Mouse (Mus musculus): ENCODE results near the gene Ccl28.
A peak's percentile ranks its signal among the peaks of the same experiment; 100 is the strongest.
"Not testable (repeated sequence)": the region's sequence is repeated elsewhere in the genome, so short reads cannot be mapped to it uniquely, and the experiment has no call there.

Ccl28 gene

GRCm38 (mm10) chr13:119623634-119624033 lies at the start of gene Ccl28:
Gene Ccl28 (plus strand): TSS chr13:119623819.
- no peak for DNase-seq (ENCODE audit: low read depth, low spot score)

DNA sequence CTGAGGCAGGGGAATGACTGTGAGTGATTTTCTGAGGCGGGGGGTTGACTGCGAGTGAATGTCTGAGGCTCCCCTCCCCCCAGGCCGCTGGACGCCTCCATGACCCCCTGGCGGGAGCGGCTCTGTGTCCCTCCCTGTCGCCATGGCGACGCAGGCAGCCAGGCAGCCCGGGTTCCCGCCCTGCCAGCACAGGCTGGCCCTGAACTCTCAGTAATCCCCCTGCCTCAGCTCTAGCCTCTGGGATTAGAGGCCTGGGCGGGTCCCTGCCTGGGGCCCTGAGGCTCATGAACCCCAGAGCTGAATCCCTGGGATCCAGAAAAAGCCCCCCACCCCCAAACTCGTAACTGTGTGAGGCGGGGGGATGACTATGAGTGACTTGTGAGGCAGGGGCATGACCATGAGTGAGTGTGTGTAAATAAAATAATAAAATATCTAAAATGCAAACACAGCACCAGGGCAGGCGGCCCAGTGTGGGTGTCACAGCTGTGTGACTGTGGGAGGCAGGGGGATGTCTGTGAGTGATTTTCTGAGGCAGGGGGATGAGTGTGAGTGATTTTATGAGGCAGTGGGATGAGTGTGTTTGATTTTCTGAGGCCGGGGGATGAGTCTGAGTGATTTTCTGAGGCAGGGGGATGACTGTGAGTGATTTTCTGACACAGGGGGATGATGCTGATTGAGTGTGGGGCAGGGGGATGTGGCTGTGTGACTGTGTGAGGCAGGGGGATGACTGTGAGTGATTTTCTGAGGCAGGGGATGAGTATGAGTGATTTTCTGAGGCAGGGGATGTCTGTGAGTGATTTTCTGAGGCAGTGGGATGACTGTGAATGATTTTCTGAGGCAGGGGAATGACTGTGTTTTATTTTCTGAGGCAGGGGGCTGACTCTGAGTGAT lies 27.1 kb upstream of the Ccl28 start:
- DNase-seq (ENCODE audit: low read depth, low spot score) = peak; percentile 99

- peak; percentile 60 for DNase-seq (ENCODE audit: low read depth, low spot score)
Measured at GRCm38 (mm10) chr13:119598466-119598865, 25.2 kb upstream of the Ccl28 start.

- DNase-seq (ENCODE audit: low read depth, low spot score) = not testable (repeated sequence)
Measured at GRCm38 (mm10) chr13:119599066-119599465, 24.6 kb upstream of the Ccl28 start.

DNA sequence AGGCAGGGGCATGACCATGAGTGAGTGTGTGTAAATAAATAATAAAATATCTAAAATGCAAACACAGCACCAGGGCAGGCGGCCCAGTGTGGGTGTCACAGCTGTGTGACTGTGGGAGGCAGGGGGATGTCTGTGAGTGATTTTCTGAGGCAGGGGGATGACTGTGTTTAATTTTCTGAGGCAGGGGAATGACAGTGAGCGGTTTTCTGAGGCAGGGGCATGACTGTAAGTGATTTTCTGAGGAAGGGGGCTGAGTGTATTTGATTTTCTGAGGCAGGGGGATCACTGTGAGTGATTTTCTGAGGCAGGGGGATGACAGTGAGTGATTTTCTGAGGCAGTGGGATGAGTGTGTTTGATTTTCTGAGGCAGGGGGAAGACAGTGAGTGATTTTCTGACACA lies 24.1 kb upstream of the Ccl28 start:
- DNase-seq (ENCODE audit: low read depth, low spot score) = not testable (repeated sequence)

DNA sequence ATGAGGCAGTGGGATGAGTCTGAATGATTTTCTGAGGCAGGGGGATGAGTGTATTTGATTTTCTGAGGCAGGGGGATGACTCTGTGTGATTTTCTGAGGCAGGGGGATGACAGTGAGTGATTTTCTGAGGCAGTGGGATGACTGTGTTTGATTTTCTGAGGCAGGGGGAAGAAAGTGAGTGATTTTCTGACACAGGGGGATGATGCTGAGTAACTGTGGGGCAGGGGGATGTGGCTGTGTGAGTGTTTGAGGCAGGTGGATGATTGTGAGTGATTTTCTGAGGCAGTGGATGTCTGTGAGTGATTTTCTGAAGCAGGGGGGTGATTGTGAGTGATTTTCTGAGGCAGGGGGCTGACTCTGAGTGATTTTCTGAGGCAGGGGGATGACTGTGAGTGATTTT lies 23.5 kb upstream of the Ccl28 start:
- DNase-seq (ENCODE audit: low read depth, low spot score) = peak; percentile 90

DNA sequence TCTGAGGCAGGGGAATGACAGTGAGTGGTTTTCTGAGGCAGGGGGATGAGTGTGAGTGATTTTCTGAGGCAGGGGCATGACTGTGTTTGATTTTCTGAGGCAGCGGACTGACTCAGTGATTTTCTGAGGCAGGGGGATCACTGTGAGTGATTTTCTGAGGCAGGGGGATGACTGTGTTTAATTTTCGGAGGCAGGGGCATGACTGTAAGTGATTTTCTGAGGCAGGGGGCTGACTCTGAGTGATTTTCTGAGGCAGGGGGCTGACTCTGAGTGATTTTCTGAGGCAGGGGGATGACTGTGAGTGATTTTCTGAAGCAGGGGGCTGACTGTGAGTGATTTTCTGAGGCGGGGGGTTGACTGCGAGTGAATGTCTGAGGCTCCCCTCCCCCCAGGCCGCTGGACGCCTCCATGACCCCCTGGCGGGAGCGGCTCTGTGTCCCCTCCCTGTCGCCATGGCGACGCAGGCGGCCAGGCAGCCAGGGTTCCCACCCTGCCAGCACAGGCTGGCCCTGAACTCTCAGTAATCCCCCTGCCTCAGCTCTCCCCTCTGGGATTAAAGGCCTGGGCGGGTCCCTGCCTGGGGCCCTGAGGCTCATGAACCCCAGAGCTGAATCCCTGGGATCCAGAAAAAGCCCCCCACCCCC lies 20.8 kb upstream of the Ccl28 start:
- peak; percentile 100 for DNase-seq (ENCODE audit: low read depth, low spot score)

DNA sequence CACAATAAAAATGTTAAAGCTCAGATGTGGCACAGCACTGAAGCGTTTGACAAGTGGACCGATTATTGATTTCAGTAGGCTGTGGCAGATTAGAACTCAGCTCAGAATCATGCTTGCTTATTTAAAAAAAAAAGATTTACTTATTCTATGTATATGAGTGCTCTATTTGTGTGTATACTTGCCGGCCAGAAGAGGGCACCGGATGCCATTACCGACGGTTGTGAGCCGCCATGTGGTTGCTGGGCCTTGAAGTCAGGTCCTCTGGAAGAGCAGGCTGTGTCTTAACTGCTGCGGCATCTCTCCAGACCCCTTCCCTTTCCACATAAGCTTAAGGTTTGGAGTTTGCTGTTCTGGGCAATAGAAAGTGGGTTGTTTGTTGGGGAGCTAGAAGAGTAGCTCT lies 19.7 kb upstream of the Ccl28 start:
- not testable (repeated sequence) for DNase-seq (ENCODE audit: low read depth, low spot score)

- DNase-seq (ENCODE audit: low read depth, low spot score) = not testable (repeated sequence)
Measured at GRCm38 (mm10) chr13:119604322-119604721, 19.3 kb upstream of the Ccl28 start.

GRCm38 (mm10) chr13:119618841-119619240 lies 4.8 kb upstream of the Ccl28 start:
- no peak for DNase-seq (ENCODE audit: low read depth, low spot score)

DNA sequence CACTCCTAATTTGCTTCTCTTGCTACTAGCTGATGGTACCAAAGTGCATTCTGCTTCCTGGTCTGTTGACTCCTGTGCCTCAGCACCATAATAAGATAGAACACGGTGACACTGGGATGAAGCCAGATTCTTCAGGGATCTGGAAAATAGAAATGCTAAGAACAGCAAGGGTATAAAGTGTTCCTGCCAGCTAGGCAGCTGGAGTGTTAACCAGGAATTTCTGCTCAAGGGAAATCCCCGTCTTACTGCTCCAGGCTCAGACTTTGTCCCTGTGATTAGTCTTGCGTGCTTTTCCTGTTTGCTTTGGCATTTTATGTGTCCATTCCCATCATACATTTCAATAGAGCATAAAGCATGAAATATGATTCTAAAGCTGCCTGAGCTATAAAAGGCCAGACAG lies 3.9 kb upstream of the Ccl28 start:
- no peak for DNase-seq (ENCODE audit: low read depth, low spot score)

- DNase-seq (ENCODE audit: low read depth, low spot score) = not testable (repeated sequence)
Measured at GRCm38 (mm10) chr13:119625952-119626351, 2.3 kb downstream of the Ccl28 start.

GRCm38 (mm10) chr13:119631482-119632155 lies 8.0 kb downstream of the Ccl28 start:
- DNase-seq (ENCODE audit: low read depth, low spot score) = peak; percentile 88

DNA sequence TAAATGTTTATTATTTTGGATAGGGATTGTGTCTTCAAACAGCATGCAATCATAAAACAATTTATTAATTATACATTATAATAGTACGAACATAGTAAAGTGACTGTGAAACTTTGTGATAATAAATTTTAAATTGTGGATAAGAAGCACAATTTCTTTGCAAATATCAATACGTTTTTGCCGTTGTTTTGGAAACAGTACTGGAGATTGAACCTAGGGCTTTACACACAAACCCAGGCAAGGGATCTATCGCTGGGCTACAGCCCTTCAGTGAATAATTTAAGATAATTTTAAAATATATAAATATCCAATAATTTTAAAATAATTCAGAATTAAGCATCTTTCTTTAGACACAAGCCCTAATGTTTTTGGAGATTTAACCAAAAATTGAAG lies 8.5 kb downstream of the Ccl28 start:
- no peak for DNase-seq (ENCODE audit: low read depth, low spot score)

DNA sequence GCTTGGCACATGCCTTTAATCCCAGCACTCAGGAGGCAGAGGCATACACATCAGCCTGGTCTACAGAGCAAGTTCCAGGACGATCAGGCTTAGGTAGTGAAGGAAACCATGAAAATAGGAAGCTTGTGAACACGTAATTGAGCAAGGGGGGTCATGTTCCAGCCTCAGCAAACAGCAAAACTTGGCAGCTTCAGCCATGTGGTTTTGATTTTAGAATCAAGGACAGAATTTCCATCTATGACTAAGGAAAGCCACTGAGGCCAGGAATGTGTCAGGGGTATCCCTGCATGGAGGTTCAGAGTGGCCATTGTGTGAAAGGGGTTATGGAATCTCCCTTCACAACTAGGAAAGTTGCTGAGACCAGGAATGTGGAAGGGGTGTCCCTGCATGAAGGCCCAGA lies 11.9 kb downstream of the Ccl28 start:
- no peak for DNase-seq (ENCODE audit: low read depth, low spot score)

DNA sequence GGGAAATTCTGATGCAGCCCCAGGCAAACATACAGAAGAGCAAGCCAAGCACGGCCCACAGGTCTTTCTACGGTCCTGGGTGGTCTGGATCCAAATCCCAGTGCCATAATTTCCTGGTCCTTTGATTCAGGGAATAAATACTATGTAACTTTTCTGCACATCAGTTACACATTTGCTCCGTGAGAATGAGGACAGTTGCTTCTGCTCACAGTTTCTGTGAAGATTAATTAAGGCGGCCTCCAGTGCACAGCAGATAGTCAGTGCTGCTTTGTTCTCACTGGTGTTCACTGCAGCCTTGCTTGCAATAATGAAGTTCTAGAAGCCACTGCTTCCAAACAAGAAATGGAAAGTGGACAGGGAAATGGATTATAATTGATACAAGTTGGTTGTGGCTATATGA lies 14.2 kb downstream of the Ccl28 start:
- no peak for DNase-seq (ENCODE audit: low read depth, low spot score)

- no peak for DNase-seq (ENCODE audit: low read depth, low spot score)
Measured at GRCm38 (mm10) chr13:119638449-119638848, 14.8 kb downstream of the Ccl28 start.

GRCm38 (mm10) chr13:119639302-119639701 lies 15.7 kb downstream of the Ccl28 start:
- DNase-seq (ENCODE audit: low read depth, low spot score) = no peak

DNA sequence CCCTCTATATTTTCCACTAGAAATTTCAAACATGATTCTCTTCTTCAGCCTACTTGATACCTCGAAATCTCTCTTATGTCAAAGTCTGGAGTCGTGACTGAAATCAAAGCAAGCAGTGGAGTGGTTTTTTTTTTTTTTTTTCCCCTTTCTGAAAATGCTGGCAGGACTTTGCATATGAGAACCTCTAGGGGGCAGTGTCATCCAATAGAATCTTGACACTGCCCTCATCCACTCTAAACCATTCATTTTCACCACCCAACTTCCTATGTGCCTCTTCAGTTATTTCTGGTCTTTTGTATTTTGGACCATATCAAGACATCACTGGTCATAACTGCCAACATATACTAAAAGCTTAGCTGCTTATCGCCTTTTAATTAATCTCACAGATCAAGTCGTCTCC lies 16.9 kb downstream of the Ccl28 start:
- no peak for DNase-seq (ENCODE audit: low read depth, low spot score)

DNA sequence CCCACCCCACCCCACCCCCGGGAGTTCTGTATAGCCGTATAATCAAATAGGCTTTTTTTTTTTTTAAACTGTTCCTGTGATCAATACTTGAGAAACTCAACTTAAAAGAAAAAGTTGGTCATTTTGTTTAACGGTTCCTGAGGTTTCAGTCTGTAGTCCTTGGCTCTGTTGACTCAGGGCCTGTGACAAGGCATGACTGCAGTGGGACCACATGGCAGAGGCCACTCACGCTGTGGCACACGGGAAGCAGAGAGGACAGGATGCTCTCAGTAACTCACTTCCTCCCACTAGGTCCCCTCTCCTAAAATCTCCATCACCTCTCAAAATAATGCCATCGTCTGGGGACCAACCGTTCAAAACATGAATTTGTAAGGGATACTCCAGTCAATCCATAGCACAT lies 17.5 kb downstream of the Ccl28 start:
- DNase-seq (ENCODE audit: low read depth, low spot score) = no peak

- DNase-seq (ENCODE audit: low read depth, low spot score) = no peak
Measured at GRCm38 (mm10) chr13:119644769-119645168, 21.1 kb downstream of the Ccl28 start.

- no peak for DNase-seq (ENCODE audit: low read depth, low spot score)
Measured at GRCm38 (mm10) chr13:119646511-119646910, 22.9 kb downstream of the Ccl28 start.

All from WW6 (cell line).